Mouse (Mus musculus): ENCODE data around the gene Arf1.

- no peak for TF ChIP-seq ZNF384 (IDR thresholded peaks at IDR 0.05; ENCODE audit: low read depth, low read length)
- TF ChIP-seq ZC3H11A (IDR thresholded peaks at IDR 0.05; ENCODE audit: borderline replicate concordance, low read depth, low read length) = no peak
- TF ChIP-seq MAFK (IDR thresholded peaks at IDR 0.05; ENCODE audit: insufficient read depth, low read depth, low read length) = no peak
- no peak for TF ChIP-seq CHD2 (IDR thresholded peaks at IDR 0.05; ENCODE audit: low read depth, low read length)
These were observed 37.2 kb upstream of the Arf1 start for GRCm38 (mm10) chr11:59265154-59265813.
